Mouse (Mus musculus): ENCODE results near the gene Ppp1r1a. TPM values are rescaled to one million over a fixed set of nuclear protein-coding genes. Genes with fewer than 3 reads are reported as not detected.
A peak's percentile ranks its signal among the peaks of the same experiment; 100 is the strongest.

The Ppp1r1a gene
- polyA plus RNA-seq, 1 experiment: 3.0 TPM

- TF ChIP-seq CTCF (IDR thresholded peaks at IDR 0.05; ENCODE audit: control insufficient read depth, insufficient read depth, low read length) (no peak), POLR2A (IDR thresholded peaks at IDR 0.05; ENCODE audit: borderline replicate concordance, control insufficient read depth, low read depth, low read length) (no peak)
- Histone ChIP-seq H3K4me1 (ENCODE audit: control insufficient read depth, insufficient read depth, low read length) (no peaks in the 10 kb centered on the region), H3K27ac (ENCODE audit: control insufficient read depth, insufficient read depth, low read depth, low read length, poor library complexity) (no peak overlapping the region), H3K4me3 (replicated peaks; ENCODE audit: control insufficient read depth, low read depth, low read length) (no peak overlapping the region)
- WGBS: 76% methylated on average over 3 of the region's 3 CpGs
Observed at GRCm38 (mm10) chr15:103509317-103509716, 28.5 kb downstream of the Ppp1r1a start.

GRCm38 (mm10) chr15:103503660-103504059 lies 34.1 kb downstream of the Ppp1r1a start:
- Histone ChIP-seq H3K4me1 (ENCODE audit: control insufficient read depth, insufficient read depth, low read length) (no peaks in the 10 kb centered on the region; the same call in 1 of the 2 replicates), H3K4me3 (replicated peaks; ENCODE audit: control insufficient read depth, low read depth, low read length) (no peak overlapping the region), H3K27ac (ENCODE audit: control insufficient read depth, insufficient read depth, low read depth, low read length, poor library complexity) (no peak overlapping the region)
- TF ChIP-seq POLR2A (IDR thresholded peaks at IDR 0.05; ENCODE audit: borderline replicate concordance, control insufficient read depth, low read depth, low read length) (no peak), CTCF (IDR thresholded peaks at IDR 0.05; ENCODE audit: control insufficient read depth, insufficient read depth, low read length) (0 out of 2 replicates have a peak, but pooled peaks have one; percentile 0)
- WGBS: 73% methylated on average over 12 of the region's 12 CpGs

GRCm38 (mm10) chr15:103503251-103503600 lies 34.6 kb downstream of the Ppp1r1a start:
- WGBS: 4% methylated on average over 15 of the region's 15 CpGs
- H3K4me1 ChIP-seq (ENCODE audit: control insufficient read depth, insufficient read depth, low read length): no peaks in the 10 kb centered on the region; the same call in 1 of the 2 replicates
- no peak for TF ChIP-seq POLR2A (IDR thresholded peaks at IDR 0.05; ENCODE audit: borderline replicate concordance, control insufficient read depth, low read depth, low read length)
- no peak for TF ChIP-seq CTCF (IDR thresholded peaks at IDR 0.05; ENCODE audit: control insufficient read depth, insufficient read depth, low read length)
- no peak overlapping the region for H3K4me3 ChIP-seq (replicated peaks; ENCODE audit: control insufficient read depth, low read depth, low read length)
- no peak overlapping the region for H3K27ac ChIP-seq (ENCODE audit: control insufficient read depth, insufficient read depth, low read depth, low read length, poor library complexity)

- WGBS: 2% methylated on average over 55 of the region's 63 CpGs
- Histone ChIP-seq H3K27ac (ENCODE audit: control insufficient read depth, insufficient read depth, low read depth, low read length, poor library complexity) (no peak within 1 kb of the TSS), H3K4me1 (ENCODE audit: control insufficient read depth, insufficient read depth, low read length) (no peaks in the 10 kb centered on the region; the same call in 1 of the 2 replicates), H3K4me3 (replicated peaks; ENCODE audit: control insufficient read depth, low read depth, low read length) (peak within 1 kb of the TSS; percentile 9)
- TF ChIP-seq POLR2A (IDR thresholded peaks at IDR 0.05; ENCODE audit: borderline replicate concordance, control insufficient read depth, low read depth, low read length): no peak
- TF ChIP-seq CTCF (IDR thresholded peaks at IDR 0.05; ENCODE audit: control insufficient read depth, insufficient read depth, low read length): no peak
Observed at GRCm38 (mm10) chr15:103502435-103503250, 35.2 kb downstream of the Ppp1r1a start, which contains the start of gene Pde1b. Gene Pde1b (plus strand): TSS chr15:103503034.

GRCm38 (mm10) chr15:103501186-103501585 lies 36.6 kb downstream of the Ppp1r1a start:
- no peaks in the 10 kb centered on the region; the same call in 1 of the 2 replicates for H3K4me1 ChIP-seq (ENCODE audit: control insufficient read depth, insufficient read depth, low read length)
- WGBS: 5% methylated on average over 2 of the region's 2 CpGs
- TF ChIP-seq POLR2A (IDR thresholded peaks at IDR 0.05; ENCODE audit: borderline replicate concordance, control insufficient read depth, low read depth, low read length): no peak
- TF ChIP-seq CTCF (IDR thresholded peaks at IDR 0.05; ENCODE audit: control insufficient read depth, insufficient read depth, low read length): no peak
- no peak overlapping the region for H3K27ac ChIP-seq (ENCODE audit: control insufficient read depth, insufficient read depth, low read depth, low read length, poor library complexity)
- H3K4me3 ChIP-seq (replicated peaks; ENCODE audit: control insufficient read depth, low read depth, low read length): no peak overlapping the region

- Histone ChIP-seq H3K4me3 (replicated peaks; ENCODE audit: control insufficient read depth, low read depth, low read length) (no peak overlapping the region), H3K27ac (ENCODE audit: control insufficient read depth, insufficient read depth, low read depth, low read length, poor library complexity) (no peak overlapping the region), H3K4me1 (ENCODE audit: control insufficient read depth, insufficient read depth, low read length) (no peaks in the 10 kb centered on the region; the same call in 1 of the 2 replicates)
- 77% methylated on average over 1 of the region's 1 CpGs for WGBS
- TF ChIP-seq POLR2A (IDR thresholded peaks at IDR 0.05; ENCODE audit: borderline replicate concordance, control insufficient read depth, low read depth, low read length) (no peak), CTCF (IDR thresholded peaks at IDR 0.05; ENCODE audit: control insufficient read depth, insufficient read depth, low read length) (no peak)
Observed at GRCm38 (mm10) chr15:103500723-103501122, 37.1 kb downstream of the Ppp1r1a start.

GRCm38 (mm10) chr15:103498157-103498556 lies 39.6 kb downstream of the Ppp1r1a start:
- 76% methylated on average over 3 of the region's 3 CpGs for WGBS
- Histone ChIP-seq H3K27ac (ENCODE audit: control insufficient read depth, insufficient read depth, low read depth, low read length, poor library complexity) (no peak overlapping the region), H3K4me3 (replicated peaks; ENCODE audit: control insufficient read depth, low read depth, low read length) (no peak overlapping the region), H3K4me1 (ENCODE audit: control insufficient read depth, insufficient read depth, low read length) (no peaks in the 10 kb centered on the region; the same call in 1 of the 2 replicates)
- no peak for TF ChIP-seq CTCF (IDR thresholded peaks at IDR 0.05; ENCODE audit: control insufficient read depth, insufficient read depth, low read length)
- TF ChIP-seq POLR2A (IDR thresholded peaks at IDR 0.05; ENCODE audit: borderline replicate concordance, control insufficient read depth, low read depth, low read length): no peak

- Histone ChIP-seq H3K27ac (ENCODE audit: control insufficient read depth, insufficient read depth, low read depth, low read length, poor library complexity) (no peak overlapping the region), H3K4me3 (replicated peaks; ENCODE audit: control insufficient read depth, low read depth, low read length) (no peak overlapping the region), H3K4me1 (ENCODE audit: control insufficient read depth, insufficient read depth, low read length) (no peaks in the 10 kb centered on the region; the same call in 1 of the 2 replicates)
- 89% methylated on average over 10 of the region's 10 CpGs for WGBS
- TF ChIP-seq CTCF (IDR thresholded peaks at IDR 0.05; ENCODE audit: control insufficient read depth, insufficient read depth, low read length): no peak
- TF ChIP-seq POLR2A (IDR thresholded peaks at IDR 0.05; ENCODE audit: borderline replicate concordance, control insufficient read depth, low read depth, low read length): no peak
Observed at GRCm38 (mm10) chr15:103496204-103497140, 41.3 kb downstream of the Ppp1r1a start.
